15 mouse cellular contexts compared by ENCODE assay signal in the genomic region with DNA sequence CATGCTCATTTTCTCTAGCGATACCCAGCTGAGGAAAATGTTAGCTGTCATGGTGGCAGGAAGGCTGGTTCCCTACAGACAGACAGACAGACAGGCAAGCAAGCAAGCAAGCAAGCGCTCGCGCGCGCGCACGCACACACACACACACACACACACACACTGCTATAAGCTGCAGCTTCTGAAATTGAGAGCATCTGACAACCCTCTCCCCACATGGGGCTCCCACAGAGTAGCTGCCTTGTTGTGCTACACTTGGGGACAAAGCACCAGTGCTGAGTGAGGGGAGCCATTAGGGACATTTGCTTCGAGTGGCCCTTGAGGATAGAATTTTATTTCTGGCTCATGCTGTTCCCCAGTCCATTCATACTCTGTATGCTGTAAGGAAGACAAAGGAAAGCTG. TPM values are rescaled to one million over a fixed set of nuclear protein-coding genes. Genes with fewer than 3 reads are reported as not detected.
DNase-seq lines count a peak whose midpoint lies in the region; ATAC-seq and TF ChIP-seq lines count a peak whose summit lies in the region.
"Had no signal": no experiment of that assay in that cellular context is flagged by ENCODE, and none has a peak within 500 bp of the region (broad histone marks: within the 10 kb centered on the region; RNA-seq: fewer than 3 reads in every experiment).

No protein-coding gene starts in this region.

- peaks cover 13% of the 10 kb centered on the region for H3K27me3 ChIP-seq in forebrain, embryonic 12.5 days
- no peaks in the 10 kb centered on the region for H3K27me3 ChIP-seq in hindbrain, embryonic 13.5 days
- no peaks in the 10 kb centered on the region for H3K27me3 ChIP-seq in midbrain, embryonic 13.5 days
- no peaks in the 10 kb centered on the region for H3K27me3 ChIP-seq in kidney, embryonic 16.5 days (ENCODE audit: insufficient read depth, low read length)

- H3K4me1 ChIP-seq in forebrain, embryonic 12.5 days = peaks cover 44% of the 10 kb centered on the region
- H3K4me1 ChIP-seq in hindbrain, embryonic 13.5 days (replicated peaks) = peaks cover 51% of the 10 kb centered on the region
- H3K4me1 ChIP-seq in midbrain, embryonic 13.5 days (replicated peaks) = peaks cover 42% of the 10 kb centered on the region
- H3K4me1 ChIP-seq in kidney, embryonic 16.5 days (ENCODE audit: insufficient read depth, low read length) = peaks cover 14% of the 10 kb centered on the region

- H3K9me3 ChIP-seq in forebrain, embryonic 12.5 days = no peaks in the 10 kb centered on the region
- no peaks in the 10 kb centered on the region for H3K9me3 ChIP-seq in hindbrain, embryonic 13.5 days
- H3K9me3 ChIP-seq in midbrain, embryonic 13.5 days = no peaks in the 10 kb centered on the region
- H3K9me3 ChIP-seq in kidney, embryonic 16.5 days (ENCODE audit: low read length) = no peaks in the 10 kb centered on the region
- H3K9me3 ChIP-seq: heart, embryonic 13.5 days; megakaryocyte, embryonic 14.5 days had no signal

- intact Hi-C loops in left cerebral cortex, postnatal 36 days (cut with DNase I) = no loop called here

- H3K4me2 ChIP-seq in forebrain, embryonic 12.5 days = no peak overlapping the region
- no peak overlapping the region for H3K4me2 ChIP-seq in hindbrain, embryonic 13.5 days
- H3K4me2 ChIP-seq in midbrain, embryonic 13.5 days (replicated peaks) = no peak overlapping the region
- H3K4me2 ChIP-seq in kidney, embryonic 16.5 days (replicated peaks; ENCODE audit: low read depth, low read length) = no peak overlapping the region
- H3K4me2 ChIP-seq: heart, embryonic 13.5 days had no signal

- 60% methylated on average over 9 of the region's 9 CpGs for WGBS in forebrain, embryonic 12.5 days
- 65% methylated on average over 9 of the region's 9 CpGs for WGBS in hindbrain, embryonic 13.5 days
- WGBS in midbrain, embryonic 13.5 days = 71% methylated on average over 9 of the region's 9 CpGs
- WGBS in kidney, embryonic 16.5 days = 90% methylated on average over 9 of the region's 9 CpGs

- H3K9ac ChIP-seq in forebrain, embryonic 12.5 days = no peak overlapping the region
- peak overlapping the region; percentile 35; the same call in 1 of the 2 replicates for H3K9ac ChIP-seq in hindbrain, embryonic 13.5 days
- peak overlapping the region; percentile 1; the same call in 1 of the 2 replicates for H3K9ac ChIP-seq in midbrain, embryonic 13.5 days (replicated peaks)
- H3K9ac ChIP-seq in kidney, embryonic 16.5 days (replicated peaks; ENCODE audit: low read length) = no peak overlapping the region
- H3K9ac ChIP-seq: heart, embryonic 13.5 days had no signal

- no peak for TF ChIP-seq POLR2A in brain, embryonic 14.5 days (IDR thresholded peaks at IDR 0.05; ENCODE audit: borderline replicate concordance, extremely low read depth, insufficient read depth, insufficient read length, poor library complexity, severe bottlenecking)

- H3K4me3 ChIP-seq in forebrain, embryonic 12.5 days (replicated peaks) = no peak overlapping the region
- H3K4me3 ChIP-seq in hindbrain, embryonic 13.5 days = no peak overlapping the region
- H3K4me3 ChIP-seq in midbrain, embryonic 13.5 days (replicated peaks) = no peak overlapping the region
- no peak overlapping the region for H3K4me3 ChIP-seq in kidney, embryonic 16.5 days (ENCODE audit: low read length)
- H3K4me3 ChIP-seq: heart, embryonic 13.5 days; megakaryocyte, embryonic 14.5 days had no signal

- ATAC-seq in forebrain, embryonic 12.5 days (ENCODE audit: low FRiP score) = peak; percentile 44; the same call in 1 of the 2 replicates
- ATAC-seq in hindbrain, embryonic 13.5 days (ENCODE audit: low FRiP score) = no peak
- peak; percentile 49 for ATAC-seq in midbrain, embryonic 13.5 days
- ATAC-seq in kidney, embryonic 16.5 days (ENCODE audit: low FRiP score, low TSS enrichment) = no peak

- no peaks in the 10 kb centered on the region for H3K36me3 ChIP-seq in forebrain, embryonic 12.5 days (replicated peaks)
- no peaks in the 10 kb centered on the region for H3K36me3 ChIP-seq in hindbrain, embryonic 13.5 days
- H3K36me3 ChIP-seq in midbrain, embryonic 13.5 days = no peaks in the 10 kb centered on the region
- no peaks in the 10 kb centered on the region for H3K36me3 ChIP-seq in kidney, embryonic 16.5 days (ENCODE audit: insufficient read depth, low read length)
- H3K36me3 ChIP-seq: heart, embryonic 13.5 days had no signal

- TF ChIP-seq CTCF in brain, embryonic 14.5 days (IDR thresholded peaks at IDR 0.05; ENCODE audit: borderline replicate concordance, extremely low read depth, insufficient read depth, insufficient read length) = no peak

- peak overlapping the region; percentile 43 for H3K27ac ChIP-seq in forebrain, embryonic 12.5 days
- peak overlapping the region; percentile 86 for H3K27ac ChIP-seq in hindbrain, embryonic 13.5 days
- peak overlapping the region; percentile 83 for H3K27ac ChIP-seq in midbrain, embryonic 13.5 days
- H3K27ac ChIP-seq in kidney, embryonic 16.5 days (ENCODE audit: low read length) = no peak overlapping the region
- H3K27ac ChIP-seq: heart, embryonic 13.5 days had no signal

- peak; percentile 70 for DNase-seq in brain, embryonic 14.5 days (ENCODE audit: low read depth)
- DNase-seq in left cerebral cortex, postnatal 36 days (ENCODE audit: low spot score in 2 of 2) = no peak
- DNase-seq in cerebellum, postnatal 14 days = no peak
- DNase-seq: cerebellum, postnatal 25 days; heart, postnatal 36 days; kidney, adult 11 months; kidney, postnatal 14 days; lung, postnatal 14 days; right cerebral cortex, postnatal 25 days had no signal

RNA-seq across cellular contexts. Expression of a gene that starts 42.2 kb away (rescaled TPM):
- polyA plus RNA-seq in brain, embryonic 14.5 days (2012; rRNA removed) = 43.4 and 54.4 TPM in 2 replicates
- 17.9 and 19.8 TPM in 2 replicates for polyA plus RNA-seq in forebrain, embryonic 12.5 days (2016; fragmentation: Nextera tagmentation; extraction: Ambion mirVana)
- 27.2 and 28.5 TPM in 2 replicates for polyA plus RNA-seq in hindbrain, embryonic 13.5 days (2015; fragmentation: Nextera tagmentation; extraction: Ambion mirVana)
- polyA plus RNA-seq in midbrain, embryonic 13.5 days (2015; fragmentation: Nextera tagmentation; extraction: Ambion mirVana) = 29.8 and 30.3 TPM in 2 replicates
- 100 to 1,000 TPM in 1 of 2 experiments, 10 to 100 TPM in 1; 89.3 to 105 TPM for total RNA-seq in left cerebral cortex, postnatal 36 days (2021)
- polyA plus RNA-seq in kidney, embryonic 16.5 days (2015; fragmentation: Nextera tagmentation; extraction: Ambion mirVana) = 4.1 and 5.2 TPM in 2 replicates

Comparison
In these comparisons a context has a peak if more than half of its experiments do, and no peak if none do; other contexts are left out.
1. ATAC-seq: peak in forebrain, embryonic 12.5 days (single experiment) and midbrain, embryonic 13.5 days (single experiment); none in hindbrain, embryonic 13.5 days (single experiment) and kidney, embryonic 16.5 days (single experiment).
2. H3K9ac ChIP-seq: peak in hindbrain, embryonic 13.5 days (single experiment) and midbrain, embryonic 13.5 days (single experiment); none in forebrain, embryonic 12.5 days (single experiment) and kidney, embryonic 16.5 days (single experiment).